Mouse (Mus musculus) left cerebral cortex, postnatal 4 days (tissue): Measurements from ENCODE around the gene Pik3r1. TPM values are rescaled to one million over a fixed set of nuclear protein-coding genes. Genes with fewer than 3 reads are reported as not detected.

Experiments used
- DNase-seq: peaks from one replicate; pipeline ENCODE4 v3.0.0-alpha.2; 2022
- intact Hi-C: fragments of 180-260 bp; cut with DNase I; formaldehyde crosslinking; loops from one replicate; pipeline ENCODE4 v1.15.1; 2025
- total RNA-seq, 2 experiments: library from RNA; stranded (reverse); gene quantifications; 2 replicates each; pipeline ENCODE4 v1.2.3; 2021

Pik3r1 gene
- 100 to 1,000 TPM; 188 to 214 TPM for total RNA-seq

GRCm38 (mm10) chr13:101767809-101768629, at the start of gene Pik3r1:
TSS of gene Pik3r1 (minus strand) at chr13:101768217.
- peak; percentile 99 for DNase-seq
- intact Hi-C loops, result loop anchor here (10.0 kb wide), 1 partner anchor 567 kb away; no protein-coding TSS in a partner anchor

- intact Hi-C loops, result no loop called here
- no peak for DNase-seq
Measured at GRCm38 (mm10) chr13:101813267-101813900, 45.4 kb upstream of the Pik3r1 start.

GRCm38 (mm10) chr13:101812341-101812740, 44.3 kb upstream of the Pik3r1 start:
- DNase-seq, result no peak
- intact Hi-C loops, result no loop called here

GRCm38 (mm10) chr13:101811882-101812281, 43.9 kb upstream of the Pik3r1 start:
- intact Hi-C loops, result no loop called here
- DNase-seq, result no peak

- intact Hi-C loops, result no loop called here
- DNase-seq, result peak; percentile 48
Measured at GRCm38 (mm10) chr13:101810667-101811066, 42.6 kb upstream of the Pik3r1 start.

GRCm38 (mm10) chr13:101809796-101810195, 41.8 kb upstream of the Pik3r1 start:
- intact Hi-C loops, result no loop called here

GRCm38 (mm10) chr13:101805559-101806091, 37.6 kb upstream of the Pik3r1 start:
- intact Hi-C loops, result no loop called here
- no peak for DNase-seq

More at GRCm38 (mm10) chr13:101809796-101810195, 41.8 kb upstream of the Pik3r1 start:
- no peak for DNase-seq

- intact Hi-C loops, result no loop called here
- DNase-seq, result peak; percentile 88
Measured at GRCm38 (mm10) chr13:101801372-101802186, 33.6 kb upstream of the Pik3r1 start.

- intact Hi-C loops, result no loop called here
- no peak for DNase-seq
Measured at GRCm38 (mm10) chr13:101800833-101801371, 32.9 kb upstream of the Pik3r1 start.

GRCm38 (mm10) chr13:101800021-101800596, 32.1 kb upstream of the Pik3r1 start:
- intact Hi-C loops, result no loop called here
- no peak for DNase-seq

GRCm38 (mm10) chr13:101799318-101799717, 31.3 kb upstream of the Pik3r1 start:
- no peak for DNase-seq
- intact Hi-C loops, result no loop called here

- intact Hi-C loops, result no loop called here
- DNase-seq, result no peak
Measured at GRCm38 (mm10) chr13:101798522-101798921, 30.5 kb upstream of the Pik3r1 start.

GRCm38 (mm10) chr13:101796983-101797382, 29.0 kb upstream of the Pik3r1 start:
- intact Hi-C loops, result no loop called here
- DNase-seq, result no peak

GRCm38 (mm10) chr13:101785705-101786104, 17.7 kb upstream of the Pik3r1 start:
- DNase-seq, result no peak
- intact Hi-C loops, result no loop called here

GRCm38 (mm10) chr13:101784651-101785289, 16.8 kb upstream of the Pik3r1 start:
- intact Hi-C loops, result no loop called here

GRCm38 (mm10) chr13:101779011-101779410, 11.0 kb upstream of the Pik3r1 start:
- no peak for DNase-seq
- intact Hi-C loops, result no loop called here

More at GRCm38 (mm10) chr13:101784651-101785289, 16.8 kb upstream of the Pik3r1 start:
- no peak for DNase-seq

- intact Hi-C loops, result no loop called here
- DNase-seq, result no peak
Measured at GRCm38 (mm10) chr13:101777851-101778250, 9.8 kb upstream of the Pik3r1 start.

GRCm38 (mm10) chr13:101771071-101771470, 3.1 kb upstream of the Pik3r1 start:
- no peak for DNase-seq
- intact Hi-C loops, result no loop called here

- intact Hi-C loops, result loop anchor here (10.0 kb wide), 1 partner anchor 565 kb away; no protein-coding TSS in a partner anchor
- DNase-seq, result no peak
Measured at GRCm38 (mm10) chr13:101769955-101770354, 1.9 kb upstream of the Pik3r1 start.

- intact Hi-C loops, result loop anchor here (10.0 kb wide), 1 partner anchor 566 kb away; no protein-coding TSS in a partner anchor
- DNase-seq, result peak; percentile 62
Measured at GRCm38 (mm10) chr13:101768630-101768991, 594 bp upstream of the Pik3r1 start.
